Mouse (Mus musculus) small intestine, adult 10 weeks (tissue): ENCODE data around the gene Kctd4. TPM values are rescaled to one million over a fixed set of nuclear protein-coding genes. Genes with fewer than 3 reads are reported as not detected.

Source experiments
- polyA plus RNA-seq: library from polyadenylated mRNA; stranded (reverse); fragments of 350-450 nt; fragmentation: Illumina TruSeq; extraction: RNeasy Lipid Tissue Mini Kit (QIAGEN cat#74804); gene quantifications from one replicate; pipeline ENCODE4 v1.2.3, GENCODE M21; 2014; ENCODE audit warnings: low replicate concordance

Kctd4 gene
- polyA plus RNA-seq: not detected

GRCm38 (mm10) chr14:75954766-75955165, at the start of gene Kctd4:
Kctd4 (plus strand) TSS chr14:75955009.

GRCm38 (mm10) chr14:76010102-76011061, 55.6 kb downstream of the Kctd4 start, which contains the start of gene Gtf2f2:
Gtf2f2 (minus strand) TSS chr14:76010865.

Other genes with a start within 250 kb of the Kctd4 start
- gene Cog3, start 200.5 kb upstream of the Kctd4 start, polyA plus RNA-seq: 27.7 TPM
- gene Slc25a30, start 168.0 kb upstream of the Kctd4 start, polyA plus RNA-seq: 8.4 TPM
- gene Tpt1, start 109.9 kb upstream of the Kctd4 start, polyA plus RNA-seq: 13,192 TPM
- 43.4 TPM for gene Gtf2f2, start 55.9 kb downstream of the Kctd4 start, polyA plus RNA-seq
- gene Gpalpp1, start 155.8 kb downstream of the Kctd4 start, polyA plus RNA-seq: 37.2 TPM
- gene Nufip1, start 155.9 kb downstream of the Kctd4 start, polyA plus RNA-seq: 17.0 TPM